Mouse (Mus musculus): ENCODE data around the gene Ccdc117.
A peak's percentile ranks its signal among the peaks of the same experiment; 100 is the strongest.
"Not testable (repeated sequence)": the region's sequence is repeated elsewhere in the genome, so short reads cannot be mapped to it uniquely, and the experiment has no call there.

Gene Ccdc117

GRCm38 (mm10) chr11:5510099-5510391 is 31.9 kb downstream of the Ccdc117 start:
- DNase-seq (ENCODE audit: low read depth, low spot score), result no peak

GRCm38 (mm10) chr11:5509215-5510098 is 32.5 kb downstream of the Ccdc117 start:
- DNase-seq (ENCODE audit: low read depth, low spot score), result no peak

GRCm38 (mm10) chr11:5505856-5506575 is 36.0 kb downstream of the Ccdc117 start:
- DNase-seq (ENCODE audit: low read depth, low spot score), result no peak

GRCm38 (mm10) chr11:5502351-5503051 is 39.5 kb downstream of the Ccdc117 start:
- no peak for DNase-seq (ENCODE audit: low read depth, low spot score)

GRCm38 (mm10) chr11:5500903-5501741 is 40.9 kb downstream of the Ccdc117 start:
- DNase-seq (ENCODE audit: low read depth, low spot score), result no peak

GRCm38 (mm10) chr11:5499961-5500644 is 41.9 kb downstream of the Ccdc117 start:
- no peak for DNase-seq (ENCODE audit: low read depth, low spot score)

- DNase-seq (ENCODE audit: low read depth, low spot score), result no peak
These were observed 42.9 kb downstream of the Ccdc117 start for GRCm38 (mm10) chr11:5498931-5499661.

GRCm38 (mm10) chr11:5498422-5498821 is 43.6 kb downstream of the Ccdc117 start:
- no peak for DNase-seq (ENCODE audit: low read depth, low spot score)

GRCm38 (mm10) chr11:5496559-5497248 is 45.3 kb downstream of the Ccdc117 start:
- no peak for DNase-seq (ENCODE audit: low read depth, low spot score)

- DNase-seq (ENCODE audit: low read depth, low spot score), result no peak
These were observed 46.1 kb downstream of the Ccdc117 start for GRCm38 (mm10) chr11:5495906-5496305.

GRCm38 (mm10) chr11:5495286-5495832 is 46.6 kb downstream of the Ccdc117 start:
- DNase-seq (ENCODE audit: low read depth, low spot score), result no peak

GRCm38 (mm10) chr11:5493869-5494268 is 48.1 kb downstream of the Ccdc117 start:
- DNase-seq (ENCODE audit: low read depth, low spot score), result no peak

GRCm38 (mm10) chr11:5491912-5492311 is 50.1 kb downstream of the Ccdc117 start:
- no peak for DNase-seq (ENCODE audit: low read depth, low spot score)

- DNase-seq (ENCODE audit: low read depth, low spot score), result no peak
These were observed 50.9 kb downstream of the Ccdc117 start for GRCm38 (mm10) chr11:5490989-5491656.

- DNase-seq (ENCODE audit: low read depth, low spot score), result not testable (repeated sequence)
These were observed 52.6 kb downstream of the Ccdc117 start for GRCm38 (mm10) chr11:5489433-5489832.

GRCm38 (mm10) chr11:5485193-5486011 is 56.6 kb downstream of the Ccdc117 start:
- peak; percentile 69 for DNase-seq (ENCODE audit: low read depth, low spot score)

GRCm38 (mm10) chr11:5482581-5482980 is 59.4 kb downstream of the Ccdc117 start:
- no peak for DNase-seq (ENCODE audit: low read depth, low spot score)
